Mouse (Mus musculus): ENCODE measurements around the gene Cadps. TPM values are rescaled to one million over a fixed set of nuclear protein-coding genes. Genes with fewer than 3 reads are reported as not detected.
A peak's percentile ranks its signal among the peaks of the same experiment; 100 is the strongest.

The Cadps gene
- polyA plus RNA-seq (2014; fragmentation: Nextera tagmentation; extraction: Ambion mirVana), result 0.21 and 0.62 TPM in 2 replicates

DNA sequence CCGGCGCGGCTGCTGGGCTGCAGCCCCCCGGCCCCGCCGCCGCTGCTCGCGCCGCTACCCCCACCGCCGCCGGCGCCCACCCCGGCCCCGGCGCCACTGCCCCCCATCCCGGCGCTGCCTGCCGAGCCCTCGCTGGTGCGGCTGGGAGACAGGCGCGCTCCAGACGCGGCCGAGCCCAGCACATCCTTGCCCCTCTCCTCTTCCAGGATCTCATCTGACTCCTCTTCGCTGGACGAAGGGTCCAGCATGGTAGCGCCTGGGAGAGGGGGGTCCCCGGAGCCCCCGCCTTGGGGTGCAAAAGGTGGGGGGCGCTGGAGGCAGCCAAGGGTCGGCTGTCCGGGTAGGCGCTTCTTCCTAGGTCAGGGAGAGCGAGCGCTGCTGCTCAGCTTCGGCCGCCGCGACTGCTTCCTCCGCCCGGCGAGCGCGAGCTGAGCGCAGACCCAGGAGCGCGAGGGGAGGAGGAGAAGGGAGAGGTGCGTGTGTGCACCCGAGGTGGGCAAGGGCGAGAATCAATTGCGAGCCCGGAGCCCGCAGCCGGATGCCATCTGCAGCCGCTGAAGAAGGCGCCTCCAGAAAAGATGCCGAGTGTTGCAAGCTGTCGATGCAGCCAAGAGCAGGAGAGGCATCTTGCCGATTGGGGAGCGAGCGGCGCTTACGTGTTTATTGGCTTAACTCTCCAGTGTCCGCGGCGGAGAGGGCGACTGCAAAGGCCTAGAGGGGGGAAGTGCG lies at the start of gene Cadps:
Gene Cadps (minus strand): TSS at position 589 of the 729 bp plus-strand sequence.
- TF ChIP-seq CTCF (IDR thresholded peaks at IDR 0.05; ENCODE audit: low read depth), result no peak
- H3K4me2 ChIP-seq, result peak within 1 kb of the TSS; percentile 88
- DNase-seq (peak; percentile 43), ATAC-seq (ENCODE audit: insufficient read depth) (peak; percentile 47; the same call in 1 of the 2 replicates)
- H3K27ac ChIP-seq (ENCODE audit: low read depth), result no peak within 1 kb of the TSS; the same call in 1 of the 2 replicates
- H3K9me3 ChIP-seq (ENCODE audit: low read depth, low read length), result no peaks in the 10 kb centered on the region
- H3K9ac ChIP-seq, result peak within 1 kb of the TSS; percentile 34
- peaks cover 4% of the 10 kb centered on the region for H3K4me1 ChIP-seq (ENCODE audit: insufficient read depth)
- peak within 1 kb of the TSS; percentile 45 for H3K4me3 ChIP-seq (ENCODE audit: low read depth, low read length)
- H3K36me3 ChIP-seq (ENCODE audit: insufficient read depth), result no peaks in the 10 kb centered on the region
- H3K27me3 ChIP-seq (ENCODE audit: insufficient read depth, low read length), result peaks cover 31% of the 10 kb centered on the region
- WGBS, result 2% methylated on average over 70 of the region's 71 CpGs

GRCm38 (mm10) chr14:12869605-12870004 lies 46.7 kb upstream of the Cadps start:
- 89% methylated on average over 1 of the region's 1 CpGs for WGBS
- no peaks in the 10 kb centered on the region for H3K9me3 ChIP-seq (ENCODE audit: low read depth, low read length)
- H3K4me3 ChIP-seq (ENCODE audit: low read depth, low read length), result no peak overlapping the region
- no peaks in the 10 kb centered on the region for H3K36me3 ChIP-seq (ENCODE audit: insufficient read depth)
- H3K27me3 ChIP-seq (ENCODE audit: insufficient read depth, low read length), result no peaks in the 10 kb centered on the region
- no peak overlapping the region for H3K27ac ChIP-seq (ENCODE audit: low read depth)
- DNase-seq (no peak), ATAC-seq (ENCODE audit: insufficient read depth) (no peak)
- no peak overlapping the region for H3K9ac ChIP-seq
- H3K4me1 ChIP-seq (ENCODE audit: insufficient read depth), result no peaks in the 10 kb centered on the region
- no peak for TF ChIP-seq CTCF (IDR thresholded peaks at IDR 0.05; ENCODE audit: low read depth)
- no peak overlapping the region for H3K4me2 ChIP-seq

GRCm38 (mm10) chr14:12865258-12865657 lies 42.4 kb upstream of the Cadps start:
- Histone ChIP-seq H3K9ac (no peak overlapping the region), H3K27me3 (ENCODE audit: insufficient read depth, low read length) (no peaks in the 10 kb centered on the region), H3K36me3 (ENCODE audit: insufficient read depth) (no peaks in the 10 kb centered on the region), H3K4me3 (ENCODE audit: low read depth, low read length) (no peak overlapping the region), H3K4me2 (no peak overlapping the region), H3K4me1 (ENCODE audit: insufficient read depth) (no peaks in the 10 kb centered on the region), H3K27ac (ENCODE audit: low read depth) (no peak overlapping the region), H3K9me3 (ENCODE audit: low read depth, low read length) (no peaks in the 10 kb centered on the region)
- 60% methylated on average over 2 of the region's 2 CpGs for WGBS
- ATAC-seq (ENCODE audit: insufficient read depth) (no peak), DNase-seq (no peak)
- no peak for TF ChIP-seq CTCF (IDR thresholded peaks at IDR 0.05; ENCODE audit: low read depth)

- H3K9me3 ChIP-seq (ENCODE audit: low read depth, low read length), result no peaks in the 10 kb centered on the region
- H3K4me3 ChIP-seq (ENCODE audit: low read depth, low read length), result no peak overlapping the region
- no peaks in the 10 kb centered on the region for H3K36me3 ChIP-seq (ENCODE audit: insufficient read depth)
- TF ChIP-seq CTCF (IDR thresholded peaks at IDR 0.05; ENCODE audit: low read depth), result no peak
- H3K27ac ChIP-seq (ENCODE audit: low read depth), result no peak overlapping the region
- DNase-seq (no peak), ATAC-seq (ENCODE audit: insufficient read depth) (no peak)
- no peaks in the 10 kb centered on the region for H3K27me3 ChIP-seq (ENCODE audit: insufficient read depth, low read length)
- no peak overlapping the region for H3K4me2 ChIP-seq
- H3K4me1 ChIP-seq (ENCODE audit: insufficient read depth), result no peaks in the 10 kb centered on the region
- H3K9ac ChIP-seq, result no peak overlapping the region
Observed at GRCm38 (mm10) chr14:12843860-12844259, 21.0 kb upstream of the Cadps start.

- H3K9ac ChIP-seq, result no peak overlapping the region
- no peak for TF ChIP-seq CTCF (IDR thresholded peaks at IDR 0.05; ENCODE audit: low read depth)
- no peaks in the 10 kb centered on the region for H3K27me3 ChIP-seq (ENCODE audit: insufficient read depth, low read length)
- H3K9me3 ChIP-seq (ENCODE audit: low read depth, low read length), result no peaks in the 10 kb centered on the region
- no peak overlapping the region for H3K4me3 ChIP-seq (ENCODE audit: low read depth, low read length)
- DNase-seq, result no peak
- H3K4me2 ChIP-seq, result no peak overlapping the region
- H3K27ac ChIP-seq (ENCODE audit: low read depth), result no peak overlapping the region
- no peaks in the 10 kb centered on the region for H3K36me3 ChIP-seq (ENCODE audit: insufficient read depth)
- ATAC-seq (ENCODE audit: insufficient read depth), result no peak
- WGBS, result 46% methylated on average over 1 of the region's 1 CpGs
- H3K4me1 ChIP-seq (ENCODE audit: insufficient read depth), result no peaks in the 10 kb centered on the region
Observed at GRCm38 (mm10) chr14:12839471-12839870, 16.6 kb upstream of the Cadps start.

- no peak for DNase-seq
- no peak overlapping the region for H3K9ac ChIP-seq
- no peak overlapping the region for H3K4me3 ChIP-seq (ENCODE audit: low read depth, low read length)
- H3K9me3 ChIP-seq (ENCODE audit: low read depth, low read length), result no peaks in the 10 kb centered on the region
- no peak for ATAC-seq (ENCODE audit: insufficient read depth)
- H3K4me2 ChIP-seq, result no peak overlapping the region
- H3K36me3 ChIP-seq (ENCODE audit: insufficient read depth), result no peaks in the 10 kb centered on the region
- H3K27me3 ChIP-seq (ENCODE audit: insufficient read depth, low read length), result no peaks in the 10 kb centered on the region
- H3K27ac ChIP-seq (ENCODE audit: low read depth), result no peak overlapping the region
- no peaks in the 10 kb centered on the region for H3K4me1 ChIP-seq (ENCODE audit: insufficient read depth)
- no peak for TF ChIP-seq CTCF (IDR thresholded peaks at IDR 0.05; ENCODE audit: low read depth)
Observed at GRCm38 (mm10) chr14:12838949-12839348, 16.1 kb upstream of the Cadps start.

DNA sequence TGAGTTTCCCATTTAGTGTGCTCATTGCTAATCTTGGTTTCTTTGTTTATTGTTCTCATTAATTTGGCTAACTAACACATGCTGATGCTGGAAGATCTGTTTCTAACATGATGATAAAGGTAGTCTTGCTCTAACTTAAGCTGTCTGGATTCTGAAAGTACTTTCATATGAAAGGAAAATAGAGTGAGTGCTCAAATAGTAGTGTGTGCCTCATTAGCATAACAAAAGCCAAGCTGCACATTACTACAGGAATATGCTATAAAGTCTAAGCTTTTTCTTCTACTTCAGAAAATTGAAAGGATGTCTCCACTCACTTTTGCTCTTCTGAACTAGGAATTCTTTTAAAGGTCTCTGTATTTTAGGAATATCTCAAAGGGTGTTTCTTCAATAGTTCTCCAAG lies 15.4 kb upstream of the Cadps start:
- Histone ChIP-seq H3K9me3 (ENCODE audit: low read depth, low read length) (no peaks in the 10 kb centered on the region), H3K4me1 (ENCODE audit: insufficient read depth) (no peaks in the 10 kb centered on the region), H3K9ac (no peak overlapping the region), H3K27ac (ENCODE audit: low read depth) (no peak overlapping the region), H3K36me3 (ENCODE audit: insufficient read depth) (no peaks in the 10 kb centered on the region), H3K4me2 (no peak overlapping the region), H3K27me3 (ENCODE audit: insufficient read depth, low read length) (no peaks in the 10 kb centered on the region), H3K4me3 (ENCODE audit: low read depth, low read length) (no peak overlapping the region)
- no peak for ATAC-seq (ENCODE audit: insufficient read depth)
- DNase-seq, result no peak
- TF ChIP-seq CTCF (IDR thresholded peaks at IDR 0.05; ENCODE audit: low read depth), result no peak
